Mouse (Mus musculus) c-Kit-positive CD71-positive TER-119-negative erythroid progenitor cells, embryonic 14.5 days (primary cell): ENCODE results near the gene Soat1.

Experiments
- DNase-seq: peaks from one replicate; pipeline ENCODE4 v3.0.0-alpha.2; 2013; ENCODE audit warnings: low read depth

Gene Soat1

GRCm38 (mm10) chr1:156464963-156465362 lies 9.2 kb downstream of the Soat1 start:
- DNase-seq: no peak

GRCm38 (mm10) chr1:156463981-156464853 lies 9.9 kb downstream of the Soat1 start:
- no peak for DNase-seq

- DNase-seq: peak; percentile 32
Observed at GRCm38 (mm10) chr1:156462273-156462991, 11.7 kb downstream of the Soat1 start.

- DNase-seq: no peak
Observed at GRCm38 (mm10) chr1:156461036-156461435, 13.1 kb downstream of the Soat1 start.

- DNase-seq: no peak
Observed at GRCm38 (mm10) chr1:156460216-156460615, 13.9 kb downstream of the Soat1 start.

- no peak for DNase-seq
Observed at GRCm38 (mm10) chr1:156459690-156460089, 14.4 kb downstream of the Soat1 start.

- no peak for DNase-seq
Observed at GRCm38 (mm10) chr1:156458391-156459060, 15.6 kb downstream of the Soat1 start.

GRCm38 (mm10) chr1:156455005-156455758 lies 18.9 kb downstream of the Soat1 start:
- no peak for DNase-seq

GRCm38 (mm10) chr1:156454384-156454783 lies 19.7 kb downstream of the Soat1 start:
- no peak for DNase-seq

GRCm38 (mm10) chr1:156453876-156454275 lies 20.3 kb downstream of the Soat1 start:
- no peak for DNase-seq

GRCm38 (mm10) chr1:156450478-156450877 lies 23.7 kb downstream of the Soat1 start:
- DNase-seq: no peak

GRCm38 (mm10) chr1:156449691-156450090 lies 24.4 kb downstream of the Soat1 start:
- DNase-seq: no peak

GRCm38 (mm10) chr1:156449089-156449488 lies 25.0 kb downstream of the Soat1 start:
- no peak for DNase-seq

- no peak for DNase-seq
Observed at GRCm38 (mm10) chr1:156445049-156445448, 29.1 kb downstream of the Soat1 start.

- DNase-seq: no peak
Observed at GRCm38 (mm10) chr1:156442776-156443175, 31.4 kb downstream of the Soat1 start.

- no peak for DNase-seq
Observed at GRCm38 (mm10) chr1:156442266-156442665, 31.9 kb downstream of the Soat1 start.

GRCm38 (mm10) chr1:156437726-156438125 lies 36.4 kb downstream of the Soat1 start:
- no peak for DNase-seq

- no peak for DNase-seq
Observed at GRCm38 (mm10) chr1:156437016-156437708, 37.0 kb downstream of the Soat1 start.

- DNase-seq: no peak
Observed at GRCm38 (mm10) chr1:156433497-156433896, 40.6 kb downstream of the Soat1 start.

- DNase-seq: no peak
Observed at GRCm38 (mm10) chr1:156432498-156432897, 41.6 kb downstream of the Soat1 start.

- DNase-seq: no peak
Observed at GRCm38 (mm10) chr1:156428434-156428833, 45.7 kb downstream of the Soat1 start.
